Mouse (Mus musculus) left cerebral cortex, adult 2 months (tissue): ENCODE data around the gene Tln2. TPM values are rescaled to one million over a fixed set of nuclear protein-coding genes. Genes with fewer than 3 reads are reported as not detected.

Source experiments
- DNase-seq, 2 experiments: peaks; one replicate each; pipeline ENCODE4 v3.0.0; 2021 to 2022; ENCODE audit warnings: low spot score in 2 of 2, mixed read lengths in 1 of 2; ENCODE audit errors: extremely low spot score in 1 of 2
- H3K27ac ChIP-seq: fragments of 200-600 bp; 2 replicates; pipeline ENCODE4 v1.8.1; 2022
- H3K4me3 ChIP-seq: fragments of 200-600 bp; 2 replicates; pipeline ENCODE4 v1.8.1; 2022
- CTCF ChIP-seq: fragments of 200-600 bp; IDR thresholded peaks from 2 replicates; pipeline ENCODE4 v1.8.1; 2022; ENCODE audit warnings: antibody characterized with exemption, mild to moderate bottlenecking, moderate library complexity
- intact Hi-C: fragments of 180-260 bp; cut with DNase I; formaldehyde crosslinking; loops from one replicate; pipeline ENCODE4 v1.15.1; 2025
- long read RNA-seq, 2 experiments: library from polyadenylated mRNA; stranded (forward); transcript quantifications; one replicate each; pipeline ENCODE4 v2.0.0; 2021; ENCODE audit warnings: borderline mapping rate in 2 of 2
- total RNA-seq, 2 experiments: library from RNA; stranded (reverse); gene quantifications; 2 replicates each; pipeline ENCODE4 v1.2.3; 2021

Tln2 gene
- 10 to 100 TPM; 96.2 to 96.3 TPM for total RNA-seq
- long read RNA-seq, experiment 1, partial matches to known transcripts: 28 of 64 reads
- long read RNA-seq, experiment 1, other reads (novel, unspliced or antisense): 36 of 64 reads
- long read RNA-seq, experiment 2, partial matches to known transcripts: 33 of 63 reads
- long read RNA-seq, experiment 2, other reads (novel, unspliced or antisense): 30 of 63 reads

DNA sequence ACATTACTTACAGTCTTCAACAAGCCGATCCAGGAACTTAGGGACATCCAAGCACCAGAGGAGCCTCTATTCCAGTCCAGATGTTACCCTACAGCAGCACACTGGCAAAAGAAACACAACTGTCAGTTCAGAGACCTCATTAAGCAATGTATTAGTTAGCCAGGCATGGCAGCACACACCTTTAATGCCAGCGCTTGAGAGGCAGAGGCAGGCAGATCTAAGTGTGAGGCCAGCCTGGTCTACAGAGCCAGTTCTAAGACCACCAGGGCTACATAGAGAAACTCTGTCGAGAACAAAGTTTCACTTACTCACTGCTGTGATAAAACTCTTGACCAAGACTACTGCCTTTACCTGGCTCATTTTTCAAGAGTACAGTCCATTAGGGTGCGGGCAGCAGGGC lies at the start of gene Tln2:
Tln2 (minus strand) TSS at position 101 of the 400 bp plus-strand sequence.
- Histone ChIP-seq H3K27ac (no peak within 1 kb of the TSS), H3K4me3 (no peak within 1 kb of the TSS)
- no peak for TF ChIP-seq CTCF
- intact Hi-C loops: no loop called here
- no peak for DNase-seq

DNA sequence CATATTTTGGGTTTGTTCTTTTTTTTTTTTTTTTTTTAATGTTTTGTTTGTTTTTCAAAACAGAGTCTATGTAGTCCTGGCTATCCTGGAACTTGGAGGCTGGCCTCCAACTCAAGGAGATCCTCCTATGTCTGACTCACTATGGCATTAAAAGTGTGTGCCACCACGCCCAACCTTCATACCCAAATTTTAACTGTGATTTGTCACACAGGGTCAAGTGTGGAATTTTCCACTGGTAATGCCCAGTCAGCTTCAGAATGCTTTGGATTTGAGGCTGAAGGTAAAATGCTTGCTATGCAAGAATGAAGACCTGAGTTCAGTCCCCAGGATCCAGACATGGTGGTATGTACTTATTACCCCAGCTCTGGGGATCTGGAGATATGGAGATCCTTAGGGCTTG lies 49.7 kb upstream of the Tln2 start:
- H3K27ac ChIP-seq: no peak overlapping the region
- intact Hi-C loops: no loop called here
- DNase-seq: no peak
- no peak for TF ChIP-seq CTCF
- no peak overlapping the region for H3K4me3 ChIP-seq

GRCm38 (mm10) chr9:67607786-67608366 lies 48.4 kb upstream of the Tln2 start:
- intact Hi-C loops: no loop called here
- no peak for TF ChIP-seq CTCF
- Histone ChIP-seq H3K4me3 (no peak overlapping the region), H3K27ac (no peak overlapping the region)
- no peak for DNase-seq

- DNase-seq: no peak
- TF ChIP-seq CTCF: no peak
- no peak overlapping the region for H3K4me3 ChIP-seq
- H3K27ac ChIP-seq: no peak overlapping the region
- intact Hi-C loops: no loop called here
Observed at GRCm38 (mm10) chr9:67607268-67607667, 47.8 kb upstream of the Tln2 start.

DNA sequence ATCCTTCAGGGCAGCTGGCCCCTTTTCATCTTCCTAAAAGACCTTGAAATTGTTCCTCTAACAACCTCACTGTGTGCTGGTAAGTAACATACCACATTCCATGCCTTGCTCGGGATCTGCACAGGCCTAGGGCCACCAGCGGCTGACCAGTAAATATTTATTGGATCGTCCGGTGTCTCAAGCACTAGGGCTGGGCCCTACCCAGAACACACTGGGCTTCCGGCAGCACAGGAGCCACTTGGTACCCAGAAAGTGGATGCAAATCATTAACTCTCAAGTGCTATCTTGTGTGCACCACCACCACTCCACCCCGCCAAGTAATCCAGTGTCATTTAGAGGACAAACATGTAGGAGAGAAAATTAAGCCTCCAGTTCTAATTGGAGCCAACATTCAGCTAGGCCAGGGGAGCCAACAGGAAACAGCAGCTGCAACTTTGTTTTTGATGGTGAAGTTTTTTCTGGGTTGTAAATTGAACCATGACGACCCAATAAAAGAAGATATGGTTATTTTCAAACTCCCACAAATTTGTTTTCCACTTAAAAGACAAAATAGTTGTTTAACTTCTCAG lies 46.4 kb upstream of the Tln2 start:
- no peak for DNase-seq
- no peak for TF ChIP-seq CTCF
- Histone ChIP-seq H3K27ac (no peak overlapping the region), H3K4me3 (no peak overlapping the region)
- intact Hi-C loops: no loop called here

GRCm38 (mm10) chr9:67604940-67605339 lies 45.4 kb upstream of the Tln2 start:
- intact Hi-C loops: no loop called here
- TF ChIP-seq CTCF: no peak
- Histone ChIP-seq H3K27ac (no peak overlapping the region), H3K4me3 (no peak overlapping the region)
- no peak for DNase-seq

GRCm38 (mm10) chr9:67602347-67602746 lies 42.8 kb upstream of the Tln2 start:
- Histone ChIP-seq H3K27ac (no peak overlapping the region), H3K4me3 (no peak overlapping the region)
- no peak for DNase-seq
- intact Hi-C loops: no loop called here
- no peak for TF ChIP-seq CTCF

- TF ChIP-seq CTCF: no peak
- no peak overlapping the region for H3K27ac ChIP-seq
- DNase-seq: no peak
- H3K4me3 ChIP-seq: no peak overlapping the region
- intact Hi-C loops: no loop called here
Observed at GRCm38 (mm10) chr9:67595221-67595620, 35.7 kb upstream of the Tln2 start.

- intact Hi-C loops: no loop called here
- Histone ChIP-seq H3K27ac (no peak overlapping the region), H3K4me3 (no peak overlapping the region)
- TF ChIP-seq CTCF: no peak
- no peak for DNase-seq
Observed at GRCm38 (mm10) chr9:67593469-67594141, 34.1 kb upstream of the Tln2 start.

GRCm38 (mm10) chr9:67592726-67593125 lies 33.2 kb upstream of the Tln2 start:
- no peak for DNase-seq
- no peak overlapping the region for H3K27ac ChIP-seq
- no peak for TF ChIP-seq CTCF
- intact Hi-C loops: no loop called here
- H3K4me3 ChIP-seq: no peak overlapping the region

GRCm38 (mm10) chr9:67587111-67587510 lies 27.6 kb upstream of the Tln2 start:
- TF ChIP-seq CTCF: no peak; the same call in 1 of the 2 replicates
- intact Hi-C loops: no loop called here
- no peak for DNase-seq
- no peak overlapping the region for H3K27ac ChIP-seq
- H3K4me3 ChIP-seq: no peak overlapping the region

DNA sequence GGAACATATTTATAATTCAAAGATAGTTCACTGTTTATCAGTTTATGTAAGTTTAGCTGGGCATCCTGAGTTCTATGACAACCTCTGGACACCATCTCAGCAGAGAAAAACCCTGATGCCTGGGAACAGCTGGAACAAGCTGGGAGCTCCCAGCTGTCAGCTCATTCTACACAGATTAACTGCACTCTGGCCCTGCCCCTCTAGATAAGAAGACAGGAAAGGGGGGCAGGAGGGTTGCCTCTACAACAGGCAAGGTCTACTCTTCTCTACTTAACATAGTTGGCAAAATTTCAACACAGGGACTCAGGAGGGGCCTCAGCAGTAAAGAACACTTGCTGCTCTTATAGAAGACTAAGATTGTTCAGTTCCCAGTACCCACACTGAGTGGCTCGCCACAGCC lies 27.0 kb upstream of the Tln2 start:
- intact Hi-C loops: no loop called here
- no peak for TF ChIP-seq CTCF
- DNase-seq: no peak
- H3K4me3 ChIP-seq: no peak overlapping the region
- no peak overlapping the region for H3K27ac ChIP-seq
